ENCODE assay signal across 21 mouse cellular contexts in the genomic region with DNA sequence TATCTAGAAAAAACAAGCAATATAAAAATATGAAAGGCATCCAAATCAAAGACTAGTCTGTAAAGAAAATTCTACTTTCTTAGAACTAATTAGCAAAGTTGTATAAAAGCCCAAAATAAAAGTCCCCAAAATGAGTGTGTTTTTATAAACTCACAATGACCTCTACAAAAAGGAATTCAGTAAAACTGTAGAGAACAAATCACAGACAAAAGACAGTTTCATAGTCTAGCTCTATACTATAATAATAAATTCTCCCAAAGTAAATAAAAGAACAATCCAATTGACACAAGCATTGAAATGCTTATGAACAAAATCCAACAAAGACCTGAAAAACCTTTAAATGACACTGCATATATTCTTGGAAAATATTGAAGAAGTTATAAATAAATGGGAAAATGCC.
A peak's percentile ranks its signal among the peaks of the same experiment; 100 is the strongest.
DNase-seq lines count a peak whose midpoint lies in the region; ATAC-seq and TF ChIP-seq lines count a peak whose summit lies in the region.
"Had no signal": no experiment of that assay in that cellular context is flagged by ENCODE, and none has a peak within 500 bp of the region (broad histone marks: within the 10 kb centered on the region; RNA-seq: fewer than 3 reads in every experiment).

No protein-coding gene starts in this region.

- H3K9me3 ChIP-seq in kidney, embryonic 14.5 days (ENCODE audit: control insufficient read depth, low read length) = no peaks in the 10 kb centered on the region
- H3K9me3 ChIP-seq in kidney, embryonic 16.5 days (ENCODE audit: low read length) = no peaks in the 10 kb centered on the region
- H3K9me3 ChIP-seq in kidney, embryonic 15.5 days (replicated peaks) = no peaks in the 10 kb centered on the region
- no peaks in the 10 kb centered on the region for H3K9me3 ChIP-seq in kidney, postnatal 0 days (replicated peaks; ENCODE audit: low read length)
- H3K9me3 ChIP-seq: G1E had no signal

- TF ChIP-seq POLR2A in kidney, adult 2 months (IDR thresholded peaks at IDR 0.05; ENCODE audit: low read depth, low read length) = no peak

- H3K4me1 ChIP-seq in kidney, embryonic 14.5 days (ENCODE audit: control insufficient read depth, insufficient read depth, low read length) = no peaks in the 10 kb centered on the region
- H3K4me1 ChIP-seq in kidney, embryonic 16.5 days (ENCODE audit: insufficient read depth, low read length) = no peaks in the 10 kb centered on the region
- H3K4me1 ChIP-seq in kidney, embryonic 15.5 days = no peaks in the 10 kb centered on the region
- no peaks in the 10 kb centered on the region for H3K4me1 ChIP-seq in kidney, postnatal 0 days (replicated peaks; ENCODE audit: insufficient read depth, low read length)
- H3K4me1 ChIP-seq in kidney, adult 2 months (ENCODE audit: control insufficient read depth, insufficient read depth, low read length) = no peaks in the 10 kb centered on the region

- DNase-seq in kidney, adult 9 months = no peak
- peak; percentile 70 for DNase-seq in kidney, postnatal 0 days (ENCODE audit: low spot score)
- no peak for DNase-seq in kidney, adult 2 months
- DNase-seq: adrenal gland, adult 2 months; adrenal gland, adult 8-10 months; adrenal gland, postnatal 10 days; adrenal gland, postnatal 14 days; adrenal gland, postnatal 25 days; adrenal gland, postnatal 36 days; B cell, adult 2 months; cerebellum, adult 11 months; cerebellum, adult 11-12 months; cerebellum, adult 18-20 months had no signal

- no peak overlapping the region for H3K27ac ChIP-seq in kidney, embryonic 14.5 days (ENCODE audit: low read depth, low read length)
- no peak overlapping the region for H3K27ac ChIP-seq in kidney, embryonic 16.5 days (ENCODE audit: low read length)
- no peak overlapping the region for H3K27ac ChIP-seq in kidney, embryonic 15.5 days
- no peak overlapping the region for H3K27ac ChIP-seq in kidney, postnatal 0 days
- no peak overlapping the region for H3K27ac ChIP-seq in kidney, adult 2 months (ENCODE audit: insufficient read depth, low read depth, low read length)

- H3K4me3 ChIP-seq in kidney, embryonic 14.5 days (ENCODE audit: low read length) = no peak overlapping the region
- no peak overlapping the region for H3K4me3 ChIP-seq in kidney, embryonic 16.5 days (ENCODE audit: low read length)
- H3K4me3 ChIP-seq in kidney, embryonic 15.5 days (replicated peaks) = no peak overlapping the region
- H3K4me3 ChIP-seq in kidney, postnatal 0 days (replicated peaks; ENCODE audit: low read depth, low read length) = no peak overlapping the region
- H3K4me3 ChIP-seq in kidney, adult 2 months (ENCODE audit: insufficient read depth, low read depth, low read length) = no peak overlapping the region

- TF ChIP-seq CTCF in kidney, postnatal 0 days (IDR thresholded peaks at IDR 0.05; ENCODE audit: low read depth) = no peak
- TF ChIP-seq CTCF in kidney, adult 2 months (conservative IDR thresholded peaks at IDR 0.05; ENCODE audit: insufficient read depth, insufficient read length, low read depth, low read length) = no peak

- no peak overlapping the region for H3K9ac ChIP-seq in kidney, embryonic 14.5 days (ENCODE audit: low read depth, low read length)
- H3K9ac ChIP-seq in kidney, embryonic 16.5 days (replicated peaks; ENCODE audit: low read length) = no peak overlapping the region
- H3K9ac ChIP-seq in kidney, embryonic 15.5 days = no peak overlapping the region
- H3K9ac ChIP-seq in kidney, postnatal 0 days (ENCODE audit: low read depth, low read length) = no peak overlapping the region

- ATAC-seq in kidney, embryonic 14.5 days (ENCODE audit: low FRiP score, low TSS enrichment) = peak; percentile 68; the same call in 1 of the 2 replicates
- ATAC-seq in kidney, embryonic 16.5 days (ENCODE audit: low FRiP score, low TSS enrichment) = no peak; the same call in 1 of the 2 replicates
- peak; percentile 58; the same call in 1 of the 2 replicates for ATAC-seq in kidney, embryonic 15.5 days (replicated peaks; ENCODE audit: low FRiP score)
- no peak for ATAC-seq in kidney, postnatal 0 days (replicated peaks; ENCODE audit: low FRiP score, low read depth)
- ATAC-seq: activated CD4-positive, CD25-positive, alpha-beta regulatory T cell, adult 4 months; CD4-positive, CD25-positive, alpha-beta regulatory T cell, adult 4 months; Patski had no signal

- no peaks in the 10 kb centered on the region for H3K27me3 ChIP-seq in kidney, embryonic 14.5 days (ENCODE audit: control insufficient read depth, insufficient read depth, low read length)
- no peaks in the 10 kb centered on the region for H3K27me3 ChIP-seq in kidney, embryonic 16.5 days (ENCODE audit: insufficient read depth, low read length)
- no peaks in the 10 kb centered on the region for H3K27me3 ChIP-seq in kidney, embryonic 15.5 days
- H3K27me3 ChIP-seq in kidney, postnatal 0 days (ENCODE audit: insufficient read depth, low read length) = no peaks in the 10 kb centered on the region
- no peaks in the 10 kb centered on the region for H3K27me3 ChIP-seq in kidney, adult 2 months (replicated peaks; ENCODE audit: control insufficient read depth, insufficient read depth, low read length)
- H3K27me3 ChIP-seq: CH12.LX, Patski had no signal

- no peaks in the 10 kb centered on the region for H3K36me3 ChIP-seq in kidney, embryonic 14.5 days (ENCODE audit: control insufficient read depth, insufficient read depth, low read length)
- H3K36me3 ChIP-seq in kidney, embryonic 16.5 days (ENCODE audit: insufficient read depth, low read length) = no peaks in the 10 kb centered on the region
- H3K36me3 ChIP-seq in kidney, embryonic 15.5 days = no peaks in the 10 kb centered on the region
- H3K36me3 ChIP-seq in kidney, postnatal 0 days (ENCODE audit: insufficient read depth, low read length) = no peaks in the 10 kb centered on the region
- no peaks in the 10 kb centered on the region for H3K36me3 ChIP-seq in kidney, adult 2 months (ENCODE audit: control insufficient read depth, insufficient read depth, low read length)
- H3K36me3 ChIP-seq: G1E had no signal

- H3K4me2 ChIP-seq in kidney, embryonic 14.5 days (replicated peaks; ENCODE audit: low read depth, low read length) = no peak overlapping the region
- no peak overlapping the region for H3K4me2 ChIP-seq in kidney, embryonic 16.5 days (replicated peaks; ENCODE audit: low read depth, low read length)
- H3K4me2 ChIP-seq in kidney, embryonic 15.5 days = no peak overlapping the region
- no peak overlapping the region for H3K4me2 ChIP-seq in kidney, postnatal 0 days (ENCODE audit: low read length)

Comparison
In these comparisons a context has a peak if more than half of its experiments do, and no peak if none do; other contexts are left out.
1. ATAC-seq: peak in kidney, embryonic 14.5 days (single experiment) and kidney, embryonic 15.5 days (single experiment); none in kidney, embryonic 16.5 days (single experiment) and kidney, postnatal 0 days (single experiment).